Mouse (Mus musculus) neural tube, embryonic 13.5 days (tissue): Measurements from ENCODE around the gene Klrb1b. TPM values are rescaled to one million over a fixed set of nuclear protein-coding genes. Genes with fewer than 3 reads are reported as not detected.
A peak's percentile ranks its signal among the peaks of the same experiment; 100 is the strongest.
"Not testable (repeated sequence)": the region's sequence is repeated elsewhere in the genome, so short reads cannot be mapped to it uniquely, and the experiment has no call there.

ENCODE experiments used
- ATAC-seq: fragments of 200-750 bp; cut with Nextera tagmentation; 2 replicates; pipeline ENCODE4 v1.8.0; 2017; ENCODE audit warnings: low read depth, mild to moderate bottlenecking, moderate TSS enrichment, moderate library complexity
- H3K27ac ChIP-seq: fragments of 300-500 bp; sonication (generic); replicated peaks from 2 replicates; pipeline ENCODE4 v1.5.1; 2015; ENCODE audit warnings: moderate library complexity, mild to moderate bottlenecking, inconsistent platforms
- H3K27me3 ChIP-seq: fragments of 300-500 bp; sonication (generic); 2 replicates; pipeline ENCODE4 v1.6.1; 2015; ENCODE audit warnings: mild to moderate bottlenecking, inconsistent platforms
- H3K36me3 ChIP-seq: fragments of 300-500 bp; sonication (generic); 2 replicates; pipeline ENCODE4 v1.6.1; 2015; ENCODE audit warnings: mild to moderate bottlenecking, inconsistent platforms
- H3K4me1 ChIP-seq: fragments of 300-500 bp; sonication (generic); replicated peaks from 2 replicates; pipeline ENCODE4 v1.6.1; 2015; ENCODE audit warnings: inconsistent platforms
- H3K4me2 ChIP-seq: fragments of 300-500 bp; sonication (generic); 2 replicates; pipeline ENCODE4 v1.6.1; 2015; ENCODE audit warnings: inconsistent platforms, mild to moderate bottlenecking, moderate library complexity
- H3K4me3 ChIP-seq: fragments of 300-500 bp; sonication (generic); 2 replicates; pipeline ENCODE4 v1.5.1; 2015; ENCODE audit warnings: mild to moderate bottlenecking, inconsistent platforms
- H3K9ac ChIP-seq: fragments of 300-500 bp; sonication (generic); 2 replicates; pipeline ENCODE4 v1.6.1; 2015; ENCODE audit warnings: moderate library complexity, mild to moderate bottlenecking, inconsistent platforms
- H3K9me3 ChIP-seq: fragments of 300-500 bp; sonication (generic); 2 replicates; pipeline ENCODE4 v1.6.1; 2016; ENCODE audit warnings: inconsistent platforms
- WGBS: fragments of 180-500 bp; shearing (Covaris S2); methylation state at CpG from one replicate; pipeline ENCODE4 v1.1.7; 2015; 5-methylcytosine and 5-hydroxymethylcytosine counted together
- polyA plus RNA-seq: library from polyadenylated mRNA; unstranded; fragments of >200 nt; fragmentation: Nextera tagmentation; extraction: Ambion mirVana; gene quantifications from 2 replicates; pipeline ENCODE4 v1.2.1, GENCODE M21; 2015

The Klrb1b gene
- polyA plus RNA-seq, 1 experiment from 2014 or later, result not detected

- no peak for ATAC-seq
- WGBS, result 79% methylated on average over 8 of the region's 8 CpGs
Measured at GRCm38 (mm10) chr6:128796321-128796955, 29.7 kb downstream of the Klrb1b start.

GRCm38 (mm10) chr6:128793734-128794133, 32.4 kb downstream of the Klrb1b start:
- ATAC-seq, result no peak
- no peaks in the 10 kb centered on the region for H3K9me3 ChIP-seq
- no peak overlapping the region for H3K9ac ChIP-seq
- H3K27me3 ChIP-seq, result no peaks in the 10 kb centered on the region
- H3K4me2 ChIP-seq, result no peak overlapping the region
- H3K36me3 ChIP-seq, result no peaks in the 10 kb centered on the region
- H3K27ac ChIP-seq, result no peak overlapping the region
- H3K4me3 ChIP-seq, result no peak overlapping the region
- 55% methylated on average over 6 of the region's 6 CpGs for WGBS
- H3K4me1 ChIP-seq, result peaks cover 11% of the 10 kb centered on the region

More at GRCm38 (mm10) chr6:128796321-128796955, 29.7 kb downstream of the Klrb1b start:
- Histone ChIP-seq H3K9ac (no peak overlapping the region), H3K27me3 (no peaks in the 10 kb centered on the region), H3K9me3 (no peaks in the 10 kb centered on the region), H3K4me3 (no peak overlapping the region), H3K4me2 (no peak overlapping the region), H3K27ac (no peak overlapping the region), H3K36me3 (no peaks in the 10 kb centered on the region), H3K4me1 (peaks cover 14% of the 10 kb centered on the region)

- not testable (repeated sequence) for H3K9ac ChIP-seq, ATAC-seq, H3K27me3 ChIP-seq, H3K36me3 ChIP-seq, H3K4me3 ChIP-seq, H3K4me1 ChIP-seq, H3K27ac ChIP-seq, H3K4me2 ChIP-seq, H3K9me3 ChIP-seq
- WGBS, result 87% methylated on average over 4 of the region's 4 CpGs
Measured at GRCm38 (mm10) chr6:128790491-128790994, 35.6 kb downstream of the Klrb1b start.

DNA sequence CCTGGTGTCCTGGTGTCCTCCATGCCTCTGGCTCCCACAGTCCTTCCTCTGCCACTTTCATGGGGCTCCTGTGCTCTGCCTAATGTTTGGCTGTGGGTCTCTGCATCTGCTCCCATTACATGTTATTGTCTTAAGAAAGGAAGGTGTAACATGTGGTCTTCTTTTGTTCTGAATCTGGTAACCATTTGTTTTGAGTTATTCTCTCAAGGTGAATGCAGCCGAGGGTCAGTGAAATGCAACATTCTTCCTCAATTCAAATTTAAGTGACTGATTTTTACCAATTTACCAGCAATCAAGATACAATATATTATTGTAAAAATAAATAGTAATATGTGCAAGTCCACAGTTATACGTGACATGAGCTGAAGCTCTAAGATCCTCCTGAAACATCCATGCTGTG, 37.0 kb downstream of the Klrb1b start, which contains the start of gene Klrb1c:
Klrb1c (minus strand) TSS at position 101 of the 400 bp plus-strand sequence.
- ATAC-seq, result no peak
- Histone ChIP-seq H3K27me3 (no peaks in the 10 kb centered on the region), H3K9ac (no peak within 1 kb of the TSS), H3K9me3 (no peaks in the 10 kb centered on the region), H3K4me2 (no peak within 1 kb of the TSS), H3K27ac (no peak within 1 kb of the TSS), H3K36me3 (no peaks in the 10 kb centered on the region), H3K4me1 (no peaks in the 10 kb centered on the region), H3K4me3 (no peak within 1 kb of the TSS)
- WGBS, result 89% methylated on average over 2 of the region's 2 CpGs

- Histone ChIP-seq H3K4me1 (no peaks in the 10 kb centered on the region), H3K27ac (no peak overlapping the region), H3K4me3 (no peak overlapping the region), H3K36me3 (no peaks in the 10 kb centered on the region), H3K4me2 (no peak overlapping the region), H3K9me3 (no peaks in the 10 kb centered on the region), H3K27me3 (no peaks in the 10 kb centered on the region), H3K9ac (no peak overlapping the region)
- no peak for ATAC-seq
- 73% methylated on average over 1 of the region's 1 CpGs for WGBS
Measured at GRCm38 (mm10) chr6:128788517-128788916, 37.6 kb downstream of the Klrb1b start.

- not testable (repeated sequence) for H3K36me3 ChIP-seq, H3K4me1 ChIP-seq, H3K27ac ChIP-seq, H3K27me3 ChIP-seq, H3K4me3 ChIP-seq, H3K9me3 ChIP-seq, H3K9ac ChIP-seq, ATAC-seq, H3K4me2 ChIP-seq
- WGBS, result 90% methylated on average over 1 of the region's 1 CpGs
Measured at GRCm38 (mm10) chr6:128786396-128786795, 39.7 kb downstream of the Klrb1b start.

DNA sequence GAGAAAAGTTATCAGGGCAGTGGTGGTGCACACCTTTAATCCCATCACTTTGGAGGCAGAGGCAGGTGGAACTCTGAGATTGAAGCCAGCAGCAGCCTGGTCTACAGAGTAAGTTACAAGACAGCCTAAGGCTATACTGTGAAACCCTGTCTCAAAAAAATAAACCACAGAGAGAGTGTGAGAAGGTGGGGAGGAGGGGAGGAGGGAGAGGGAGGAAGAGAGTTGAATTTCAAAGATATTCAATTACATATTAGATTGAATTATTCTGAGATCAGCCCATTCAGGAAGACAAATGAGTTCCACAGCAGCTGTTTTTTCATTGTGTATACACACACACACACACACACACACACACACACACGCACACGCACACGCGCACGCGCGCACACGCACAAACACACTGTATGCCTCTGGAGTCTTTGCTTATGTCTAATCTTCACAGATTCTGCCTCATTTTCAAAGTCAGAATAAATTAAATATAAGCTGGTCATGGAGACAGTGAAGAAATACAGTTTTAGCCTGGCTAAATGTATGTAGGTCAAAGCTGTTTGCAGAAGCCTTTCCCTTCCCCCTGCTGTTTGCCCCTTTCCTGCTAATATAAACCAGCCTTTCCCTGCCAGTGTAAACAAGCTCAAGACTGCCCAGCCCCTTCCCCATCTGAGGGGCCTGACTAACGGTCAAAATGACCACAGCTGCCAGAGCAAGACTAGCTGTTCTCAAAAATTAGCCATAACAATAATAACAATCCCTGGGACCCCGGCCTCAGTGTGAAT, 56.5 kb downstream of the Klrb1b start:
- Histone ChIP-seq H3K27me3 (no peaks in the 10 kb centered on the region), H3K4me1 (0 out of 2 replicates have a peak, but pooled peaks cover 4% of the 10 kb centered on the region), H3K4me2 (no peak overlapping the region), H3K27ac (no peak overlapping the region), H3K9me3 (no peaks in the 10 kb centered on the region), H3K36me3 (no peaks in the 10 kb centered on the region), H3K9ac (no peak overlapping the region), H3K4me3 (no peak overlapping the region)
- WGBS, result 74% methylated on average over 10 of the region's 10 CpGs
- ATAC-seq, result no peak

- Histone ChIP-seq H3K9ac (no peak overlapping the region), H3K27me3 (no peaks in the 10 kb centered on the region), H3K27ac (no peak overlapping the region), H3K4me2 (no peak overlapping the region), H3K36me3 (no peaks in the 10 kb centered on the region), H3K4me1 (0 out of 2 replicates have a peak, but pooled peaks cover 7% of the 10 kb centered on the region), H3K9me3 (no peaks in the 10 kb centered on the region), H3K4me3 (no peak overlapping the region)
- no peak for ATAC-seq
- WGBS, result 73% methylated on average over 4 of the region's 4 CpGs
Measured at GRCm38 (mm10) chr6:128768047-128768446, 58.1 kb downstream of the Klrb1b start.

- H3K4me2 ChIP-seq, H3K36me3 ChIP-seq, H3K4me3 ChIP-seq, H3K9ac ChIP-seq, H3K27me3 ChIP-seq, H3K9me3 ChIP-seq, H3K4me1 ChIP-seq: not testable (repeated sequence)
- peak overlapping the region; percentile 34 for H3K27ac ChIP-seq
- ATAC-seq, result 0 out of 2 replicates have a peak, but pooled peaks have one; percentile 21
- WGBS, result 65% methylated on average over 6 of the region's 6 CpGs
Measured at GRCm38 (mm10) chr6:128766486-128767254, 59.5 kb downstream of the Klrb1b start.

GRCm38 (mm10) chr6:128765211-128765610, 60.9 kb downstream of the Klrb1b start:
- WGBS, result 81% methylated on average over 1 of the region's 1 CpGs
- ATAC-seq, result no peak
- no peaks in the 10 kb centered on the region for H3K27me3 ChIP-seq
- no peak overlapping the region for H3K9ac ChIP-seq
- no peaks in the 10 kb centered on the region for H3K36me3 ChIP-seq
- H3K4me1 ChIP-seq, result peaks cover 13% of the 10 kb centered on the region; the same call in 1 of the 2 replicates
- H3K9me3 ChIP-seq, result no peaks in the 10 kb centered on the region
- no peak overlapping the region for H3K27ac ChIP-seq
- H3K4me2 ChIP-seq, result no peak overlapping the region
- no peak overlapping the region for H3K4me3 ChIP-seq

DNA sequence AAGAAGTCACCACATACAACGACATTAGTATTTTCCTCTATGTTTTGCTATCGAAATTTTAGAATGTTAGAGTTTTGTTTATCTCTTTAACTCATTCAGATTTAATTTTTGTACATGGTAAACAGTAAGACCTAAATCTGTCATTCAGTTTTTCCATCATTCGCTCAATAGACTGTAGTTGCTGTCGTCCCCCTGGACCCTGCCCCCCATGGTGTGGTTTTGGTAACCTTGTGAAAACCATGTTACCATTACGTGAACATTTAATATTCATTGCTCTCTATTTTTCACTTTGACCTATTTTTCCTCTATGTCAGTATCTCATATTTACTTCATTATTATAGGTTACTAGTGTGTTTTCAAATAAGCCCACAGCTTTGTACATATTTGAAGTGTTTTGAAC, 61.5 kb downstream of the Klrb1b start:
- peak overlapping the region; percentile 63 for H3K9ac ChIP-seq
- H3K36me3 ChIP-seq, result no peaks in the 10 kb centered on the region
- peak overlapping the region; percentile 73 for H3K27ac ChIP-seq
- no peaks in the 10 kb centered on the region for H3K27me3 ChIP-seq
- H3K9me3 ChIP-seq, result no peaks in the 10 kb centered on the region
- H3K4me3 ChIP-seq, result peak overlapping the region; percentile 52
- H3K4me1 ChIP-seq, result peaks cover 14% of the 10 kb centered on the region
- no peak for ATAC-seq
- WGBS, result 17% methylated on average over 5 of the region's 5 CpGs
- peak overlapping the region; percentile 66 for H3K4me2 ChIP-seq
